Mouse (Mus musculus) cerebellum, adult 9-10 months (tissue): Measurements from ENCODE around the gene Fsd1.

ENCODE experiments used
- DNase-seq: peaks from one replicate; pipeline ENCODE4 v3.0.0; 2022

Gene Fsd1

DNA sequence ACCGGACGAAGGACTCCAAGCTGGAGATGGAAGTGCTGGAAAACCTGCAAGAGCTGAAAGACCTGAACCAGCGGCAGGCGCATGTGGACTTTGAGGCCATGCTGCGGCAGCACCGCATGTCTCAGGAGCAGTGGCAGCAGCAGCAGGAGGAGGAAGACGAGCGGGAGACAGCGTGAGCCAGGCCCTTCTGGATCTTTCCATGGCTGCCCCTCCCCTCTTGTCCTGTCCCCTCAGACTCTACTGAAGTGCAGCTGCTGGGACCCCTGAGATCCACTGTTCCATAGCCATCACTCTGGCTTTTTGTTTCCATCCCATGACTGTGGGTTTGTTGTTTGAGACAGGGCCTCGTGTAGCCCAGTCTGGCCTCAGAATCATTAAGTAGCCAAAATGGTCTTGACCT lies 21.8 kb upstream of the Fsd1 start:
- DNase-seq, result no peak

DNA sequence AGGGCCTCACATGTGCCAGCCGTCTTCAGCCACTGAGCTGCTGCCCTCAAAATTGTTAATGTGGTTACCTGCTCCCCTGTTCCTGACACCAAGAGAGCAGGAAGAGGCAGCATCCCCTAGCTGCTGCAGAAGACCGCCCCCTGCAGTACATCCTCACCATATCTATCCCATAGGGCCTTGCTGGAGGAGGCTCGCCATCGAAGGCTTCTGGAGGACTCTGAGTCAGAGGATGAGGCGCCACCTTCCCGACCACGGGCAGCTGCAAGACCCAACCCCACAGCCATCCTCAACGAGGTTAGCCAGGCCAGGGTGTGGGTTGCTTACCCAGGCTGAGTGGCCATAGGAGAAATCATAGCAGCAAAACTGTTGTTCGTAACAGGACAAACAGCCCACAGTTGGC lies 21.3 kb upstream of the Fsd1 start:
- DNase-seq, result no peak

DNA sequence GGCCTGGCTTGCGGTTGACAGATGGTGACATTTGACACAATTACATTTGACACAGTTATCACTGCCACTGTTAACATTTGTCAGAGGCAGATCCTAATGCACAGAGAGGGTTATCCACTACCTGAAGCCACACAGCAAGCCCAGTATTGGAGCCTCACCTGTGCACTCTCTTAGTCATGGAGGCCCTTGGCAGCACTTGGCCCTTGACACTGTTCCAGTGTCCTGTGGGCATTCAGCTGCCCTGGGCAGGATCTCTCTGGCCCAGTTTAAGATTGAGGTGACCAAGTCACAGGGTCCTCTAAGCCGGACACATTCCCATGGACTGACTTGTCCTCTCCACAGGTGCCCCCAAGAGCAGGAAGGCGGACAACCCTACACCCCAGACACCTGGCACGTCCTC lies 19.1 kb upstream of the Fsd1 start:
- DNase-seq, result no peak

DNA sequence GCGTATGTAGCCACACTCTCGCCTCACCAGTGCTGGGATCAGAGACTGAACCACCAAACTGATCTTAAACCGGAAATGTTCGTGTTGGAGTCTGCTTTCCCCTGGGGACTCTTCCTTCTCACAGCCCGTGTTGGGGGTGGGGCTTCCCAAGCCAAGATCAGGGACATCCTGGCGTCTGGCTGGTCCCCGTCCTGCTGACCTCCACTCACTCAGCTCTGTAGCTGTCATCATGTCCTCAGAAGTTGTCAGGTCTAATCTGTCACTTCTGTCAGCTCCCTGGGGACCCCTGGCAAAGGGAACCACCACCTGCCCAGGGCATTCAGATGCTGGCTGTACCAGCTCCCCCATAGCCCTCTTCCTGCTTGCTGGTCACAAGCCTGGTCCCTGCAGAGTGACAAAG lies 18.1 kb upstream of the Fsd1 start:
- no peak for DNase-seq

DNA sequence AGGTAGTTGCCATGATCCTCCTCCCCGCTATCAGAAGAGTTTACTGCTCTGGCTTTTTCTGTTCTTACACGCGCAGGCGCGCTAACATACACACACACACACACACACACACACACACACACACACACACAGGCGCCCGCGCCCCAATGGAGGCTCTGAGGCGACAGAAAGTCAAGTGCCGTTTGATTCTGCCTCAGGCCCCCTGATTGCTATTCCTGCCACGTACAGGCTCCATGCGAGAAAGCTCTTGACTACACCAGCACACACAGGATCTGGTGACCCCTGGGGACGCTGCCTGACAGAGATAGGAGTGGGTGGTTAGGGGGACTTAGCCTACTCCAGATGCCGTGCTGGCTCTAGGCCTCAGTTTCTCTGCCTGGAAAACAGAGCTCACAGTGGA lies 16.7 kb upstream of the Fsd1 start:
- no peak for DNase-seq

DNA sequence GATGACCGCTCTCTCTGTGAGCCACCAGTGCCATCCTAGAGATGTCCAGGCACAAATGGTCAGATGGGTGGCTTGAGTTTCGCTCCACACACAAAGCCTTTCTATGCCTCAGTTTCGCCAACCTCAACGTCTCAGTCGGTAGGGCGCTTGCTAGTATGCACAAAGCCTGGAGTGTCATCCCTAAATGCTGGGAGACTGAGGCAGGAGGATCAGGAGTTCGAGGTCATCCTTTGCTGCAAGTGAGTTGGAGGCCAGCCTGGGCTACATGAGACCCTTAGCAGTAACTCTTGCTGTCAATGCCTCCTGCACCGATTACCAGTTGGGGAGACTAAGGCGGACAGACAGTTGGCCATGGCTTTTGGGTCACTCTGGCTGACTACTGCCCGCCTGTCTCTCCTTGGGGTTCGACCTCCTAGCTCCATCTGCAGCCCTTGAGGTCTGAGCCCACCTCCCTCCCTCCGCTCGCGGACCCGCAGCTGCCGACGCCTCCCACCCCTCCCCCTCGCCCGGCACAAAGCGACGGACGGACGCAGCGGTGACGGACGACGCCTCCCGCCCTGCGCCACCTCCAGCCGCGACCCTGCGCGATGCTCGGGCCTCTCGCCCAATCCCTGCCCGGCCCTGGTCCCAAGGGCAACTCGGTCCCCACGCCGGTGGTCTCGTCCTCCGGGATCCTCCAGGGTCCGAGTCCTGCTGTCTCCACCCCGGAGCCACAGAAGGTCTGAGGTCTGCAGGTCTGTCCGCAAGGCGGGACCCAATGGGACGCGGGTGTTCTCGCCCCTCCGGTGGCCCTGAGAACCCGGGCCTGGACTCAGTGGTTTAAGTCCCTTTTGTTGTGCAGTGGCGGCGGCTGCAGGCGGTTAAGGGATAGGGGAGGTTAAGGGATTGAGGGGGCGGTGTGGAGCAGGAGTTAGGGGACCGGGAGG lies 16.1 kb upstream of the Fsd1 start, which contains the start of gene Shd:
Shd (plus strand) TSS at position 502 of the 926 bp plus-strand sequence.
- DNase-seq, result no peak

DNA sequence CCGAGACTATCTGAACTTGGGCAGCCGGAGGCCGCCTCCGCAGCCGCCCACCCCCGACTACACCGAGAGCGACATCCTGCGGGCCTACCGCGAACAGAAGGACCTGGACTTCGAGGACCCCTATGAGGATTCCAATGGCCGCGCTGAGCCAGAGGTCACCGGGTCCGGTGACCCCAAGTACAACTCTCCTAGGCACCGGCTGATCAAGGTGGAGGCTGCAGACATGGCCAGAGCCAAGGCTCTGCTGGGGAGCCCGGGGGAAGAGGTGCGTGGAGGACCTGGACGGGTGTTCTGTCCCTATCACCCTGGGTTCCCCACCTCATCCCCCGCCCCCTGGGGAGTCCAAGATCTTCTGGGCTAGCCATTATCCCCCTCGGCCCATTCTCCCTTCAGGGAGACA lies 14.9 kb upstream of the Fsd1 start:
- no peak for DNase-seq

DNA sequence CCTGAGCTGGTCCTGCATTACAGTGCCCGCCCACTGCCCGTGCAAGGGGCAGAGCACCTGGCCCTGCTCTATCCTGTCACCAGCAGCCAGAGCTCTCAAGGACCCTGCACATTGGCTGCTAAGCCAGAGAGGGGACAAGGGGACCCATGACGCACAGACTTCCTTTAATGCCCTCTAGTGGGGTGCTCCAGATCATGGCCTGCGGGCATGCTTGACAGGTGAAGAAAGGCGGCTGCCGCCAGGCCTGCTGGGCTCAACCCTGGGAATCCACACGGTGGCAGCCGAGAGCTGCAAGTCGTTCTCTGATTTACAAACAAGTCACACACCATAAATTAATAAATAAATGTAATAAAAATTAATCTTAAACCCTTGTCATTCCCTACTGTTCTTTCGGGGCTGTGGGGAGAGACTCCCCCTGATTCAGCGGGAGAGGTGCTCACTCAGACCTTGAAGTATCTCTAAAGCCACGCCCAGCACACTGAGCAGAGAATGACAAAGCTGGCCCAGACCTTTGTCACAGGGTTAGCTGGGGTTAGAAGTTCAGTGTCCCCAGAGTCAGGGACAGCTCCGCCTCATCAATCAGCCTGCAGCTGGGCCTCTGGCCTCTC lies 9.9 kb upstream of the Fsd1 start:
- peak; percentile 90 for DNase-seq

DNA sequence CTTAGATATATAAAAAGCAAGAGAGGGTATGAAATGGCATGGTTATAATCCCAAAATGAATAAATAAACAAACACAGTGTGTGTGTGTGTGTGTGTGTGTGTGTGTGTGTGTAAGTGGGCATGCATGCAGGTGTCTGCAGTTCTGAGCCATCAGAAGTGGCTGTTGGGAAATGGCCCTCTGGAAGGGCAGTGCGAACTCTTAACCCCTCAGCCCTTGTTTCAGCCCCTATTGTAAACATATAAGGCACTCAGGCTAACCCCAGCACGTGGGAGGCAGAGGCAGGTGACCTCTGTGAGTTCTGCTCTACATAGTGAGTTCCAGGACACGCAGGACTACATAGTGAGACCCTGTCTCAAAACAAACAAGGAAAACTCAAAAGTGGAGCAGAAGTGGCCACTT lies 9.0 kb upstream of the Fsd1 start:
- no peak for DNase-seq

DNA sequence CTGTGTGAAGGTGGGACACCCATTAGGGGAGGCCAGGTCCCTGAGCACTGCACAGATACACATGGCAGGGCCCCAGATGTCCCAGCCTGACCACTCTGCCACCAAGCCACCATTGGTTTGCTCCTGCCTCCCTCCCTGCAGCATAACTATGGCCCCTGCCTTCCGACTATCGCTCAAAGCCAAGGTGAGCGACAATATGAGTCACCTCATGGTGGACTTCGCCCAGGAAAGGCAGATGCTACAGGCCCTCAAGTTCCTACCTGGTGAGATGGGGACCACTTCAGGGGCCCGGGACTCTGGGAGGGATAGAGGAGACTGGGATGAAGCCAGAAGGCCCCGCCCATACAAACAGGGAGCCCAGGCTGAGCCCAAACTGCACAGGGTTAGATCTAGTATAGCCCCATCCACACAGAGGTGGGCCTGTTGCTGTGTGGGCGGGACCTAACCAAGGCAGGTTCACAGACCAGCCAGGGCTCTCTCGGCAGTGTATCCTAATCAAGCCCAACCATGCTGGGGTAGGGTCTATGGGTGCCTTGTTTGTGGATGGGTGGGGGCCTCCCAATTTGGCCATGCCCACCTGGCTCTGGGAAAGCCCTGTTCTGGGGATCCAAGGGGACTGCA lies 4.1 kb downstream of the Fsd1 start:
- DNase-seq, result no peak

DNA sequence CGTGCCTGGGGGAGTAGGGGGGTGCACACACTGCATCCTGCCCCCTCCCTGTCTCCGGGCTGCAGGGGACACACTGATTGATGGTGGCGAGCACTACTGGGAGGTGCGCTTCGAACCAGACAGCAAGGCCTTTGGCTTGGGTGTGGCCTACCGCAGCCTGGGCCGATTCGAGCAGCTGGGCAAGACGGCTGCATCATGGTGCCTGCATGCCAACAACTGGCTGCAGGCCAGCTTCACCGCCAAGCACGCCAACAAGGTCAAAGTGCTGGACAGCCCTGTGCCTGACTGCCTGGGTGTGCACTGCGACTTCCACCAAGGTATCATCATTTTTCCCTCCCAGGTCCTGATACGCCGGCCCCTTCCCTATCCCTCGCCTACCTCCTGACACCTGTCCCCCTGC lies 9.7 kb downstream of the Fsd1 start:
- no peak for DNase-seq

DNA sequence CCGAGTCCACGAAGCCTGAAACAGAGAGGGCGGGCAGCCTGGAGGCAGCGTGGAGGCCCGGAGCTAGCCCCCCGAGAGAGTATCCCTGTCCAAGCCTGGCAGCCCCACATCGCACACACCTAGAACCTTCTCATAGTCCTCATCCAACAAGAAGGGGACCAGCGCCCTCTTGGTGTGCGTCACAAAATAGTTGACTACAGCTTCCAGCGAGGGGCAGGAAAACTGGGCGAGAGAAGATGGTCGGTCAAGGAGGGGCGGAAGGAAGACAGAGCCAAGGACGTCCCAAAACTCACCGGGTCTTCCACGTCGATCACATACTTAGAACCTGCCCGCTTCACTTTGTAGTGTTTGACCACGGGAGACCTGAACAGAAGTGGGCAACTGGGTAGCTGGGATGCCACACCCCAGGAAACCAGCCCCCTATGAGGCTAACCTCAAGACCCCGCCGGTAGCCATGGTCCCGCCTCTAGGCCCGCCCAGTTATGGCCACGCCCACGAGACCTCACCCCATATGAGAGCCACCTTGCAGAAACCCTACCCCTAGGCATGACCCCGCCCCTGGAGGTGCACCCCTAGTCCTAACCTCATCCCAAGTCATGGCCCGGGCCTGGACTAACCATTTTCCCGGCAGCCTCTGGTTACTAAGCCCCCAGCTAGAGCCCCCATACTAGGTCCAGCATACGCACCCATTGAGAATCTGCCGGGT lies 13.6 kb downstream of the Fsd1 start:
- DNase-seq, result no peak

DNA sequence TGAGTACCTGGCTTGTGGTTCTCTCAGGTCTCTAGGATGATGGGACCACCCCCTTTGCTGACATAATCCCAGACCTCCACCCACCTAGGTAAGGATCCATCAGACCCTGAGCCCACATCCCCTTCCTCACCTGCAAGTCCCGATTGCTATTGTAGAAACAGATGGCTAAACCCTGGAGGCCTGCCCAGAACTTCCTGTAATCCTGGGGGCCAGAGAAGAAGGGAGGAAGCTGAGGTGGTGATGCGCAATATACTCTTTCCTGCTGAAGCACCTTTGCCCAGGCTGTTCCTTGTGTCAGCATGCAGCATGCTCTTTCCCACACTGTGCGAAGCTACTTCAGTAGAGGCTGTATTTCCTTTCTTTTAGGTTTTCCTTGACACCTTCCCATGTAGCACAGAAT lies 16.7 kb downstream of the Fsd1 start:
- DNase-seq, result peak; percentile 63

DNA sequence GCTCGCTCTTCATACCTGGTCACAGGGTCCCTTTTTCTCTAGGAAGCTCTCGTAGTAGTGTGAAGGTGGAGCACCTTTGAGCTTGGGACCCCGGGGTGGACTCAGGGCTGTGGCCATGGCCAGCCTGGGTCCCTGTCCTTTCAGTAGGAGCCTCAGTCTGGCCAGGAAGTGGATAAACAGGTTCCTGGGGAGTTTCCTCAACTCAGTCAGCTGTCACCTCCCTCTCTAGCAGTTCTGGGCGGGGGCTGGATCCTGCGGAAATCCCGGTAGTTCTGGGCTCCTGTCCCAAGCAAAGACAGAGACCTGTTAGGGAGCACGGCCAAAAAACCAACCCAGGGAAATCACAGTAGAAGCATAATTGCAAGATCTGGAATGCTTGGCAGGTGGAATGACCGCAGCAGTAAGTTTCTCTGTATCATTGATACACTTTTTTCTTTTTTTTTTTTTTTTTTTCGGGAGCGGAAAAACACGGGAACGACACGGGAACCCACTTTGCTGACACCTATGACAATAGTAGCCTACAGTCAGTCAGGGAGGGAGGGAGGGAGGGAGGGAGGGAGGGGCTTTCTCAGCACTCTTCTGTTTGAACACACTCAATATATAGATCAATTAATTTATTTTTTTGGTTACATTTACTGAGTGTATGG lies 19.2 kb downstream of the Fsd1 start, which contains the start of the genes Stap2 and Mpnd:
Stap2 (minus strand) TSS at position 170 of the 647 bp plus-strand sequence.
Mpnd (plus strand) TSS at position 297 of the 647 bp plus-strand sequence.
- peak; percentile 74 for DNase-seq

DNA sequence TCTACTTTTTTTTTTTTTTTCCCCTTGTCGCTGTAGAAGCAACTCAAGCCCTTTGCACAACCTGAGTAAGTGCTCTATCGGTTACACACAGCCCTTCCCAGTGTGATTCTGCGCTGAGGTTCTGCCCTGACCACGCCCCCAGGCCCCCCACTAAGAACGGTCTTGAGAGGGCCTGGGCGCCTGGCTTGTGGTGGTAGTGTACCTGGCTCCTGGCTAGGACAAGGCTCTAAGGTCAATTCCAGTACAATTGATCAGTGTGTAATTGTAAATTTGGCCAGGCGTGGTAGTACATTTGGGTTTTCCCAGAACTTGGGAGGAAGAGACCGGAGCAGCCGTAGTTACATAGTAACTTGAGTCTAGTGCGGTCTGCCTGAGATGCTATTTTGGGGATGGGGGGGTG lies 20.6 kb downstream of the Fsd1 start:
- peak; percentile 68 for DNase-seq

DNA sequence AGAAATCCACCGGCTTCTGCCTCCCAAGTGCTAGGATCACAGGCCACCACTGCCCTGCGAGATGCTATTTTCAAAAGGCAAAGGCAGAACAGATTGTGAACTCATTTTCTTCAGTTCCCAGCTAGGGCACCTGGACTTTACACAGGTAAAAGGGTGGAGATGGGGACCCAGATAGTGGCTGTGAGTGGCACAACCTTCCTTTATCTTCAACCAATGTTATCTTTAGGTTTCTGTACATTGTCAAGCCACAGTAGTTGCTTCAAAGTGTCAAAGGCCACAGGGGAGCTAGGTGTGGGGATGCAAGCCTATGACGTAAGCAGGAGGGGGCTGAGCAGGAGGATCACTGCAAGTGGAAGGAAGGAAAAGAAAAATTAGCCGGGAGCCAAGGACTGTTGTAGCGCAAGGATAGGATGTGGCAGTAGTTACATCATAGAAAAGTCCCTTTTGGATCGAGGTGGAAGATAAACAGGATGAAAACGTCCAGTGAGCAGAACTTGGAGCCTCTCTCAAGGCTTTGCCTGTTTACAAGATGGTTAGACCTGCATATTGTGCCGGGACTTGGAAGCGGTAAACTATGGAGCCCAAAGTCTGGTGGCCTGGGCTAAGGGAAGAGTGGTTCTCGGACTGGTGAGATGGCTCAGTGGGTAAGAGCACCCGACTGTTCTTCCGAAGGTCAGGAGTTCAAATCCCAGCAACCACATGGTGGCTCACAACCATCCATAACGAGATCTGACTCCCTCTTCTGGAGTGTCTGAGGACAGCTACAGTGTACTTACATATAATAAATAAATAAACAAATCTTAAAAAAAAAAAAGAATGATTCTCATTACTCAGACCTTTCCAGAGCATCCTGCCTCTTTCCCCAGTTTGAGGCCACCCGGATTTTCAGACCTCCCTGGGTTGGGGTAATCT lies 21.4 kb downstream of the Fsd1 start:
- peak; percentile 62 for DNase-seq

DNA sequence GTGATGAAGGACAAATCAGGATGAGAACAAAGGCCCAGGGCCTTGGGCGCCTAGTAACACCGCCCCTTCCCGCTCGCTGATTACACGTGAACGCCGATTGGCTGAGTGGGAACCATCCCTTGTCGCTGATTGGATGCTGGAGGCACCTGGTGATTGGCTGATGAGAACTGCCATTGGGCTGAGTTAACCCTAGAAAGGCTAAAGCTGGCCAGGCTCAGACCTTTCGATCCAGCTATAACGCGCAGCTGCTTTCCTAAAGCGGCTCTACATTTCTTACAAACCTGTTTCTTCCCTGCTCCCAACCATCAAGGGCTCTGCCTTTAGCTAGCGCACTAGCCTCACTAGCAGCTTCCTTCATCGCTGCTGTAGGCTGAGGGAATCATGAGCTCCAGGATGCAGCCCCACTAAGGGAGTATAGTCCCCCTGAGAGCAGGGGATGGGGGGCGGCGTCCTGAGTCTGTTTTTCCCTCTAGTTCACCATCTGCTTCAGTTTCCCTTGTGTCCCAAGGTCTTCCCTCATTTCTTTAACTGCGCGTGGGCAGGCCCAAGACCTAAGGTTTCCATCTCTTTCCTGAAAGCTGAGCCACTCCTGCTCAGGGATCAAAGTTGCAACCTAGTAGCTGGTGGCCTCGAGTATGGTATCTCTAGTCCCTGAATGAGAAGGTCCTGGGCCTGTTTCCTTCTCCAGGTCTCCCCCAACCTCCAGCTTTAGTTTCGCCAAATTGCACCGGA lies 22.2 kb downstream of the Fsd1 start:
- peak; percentile 95 for DNase-seq

DNA sequence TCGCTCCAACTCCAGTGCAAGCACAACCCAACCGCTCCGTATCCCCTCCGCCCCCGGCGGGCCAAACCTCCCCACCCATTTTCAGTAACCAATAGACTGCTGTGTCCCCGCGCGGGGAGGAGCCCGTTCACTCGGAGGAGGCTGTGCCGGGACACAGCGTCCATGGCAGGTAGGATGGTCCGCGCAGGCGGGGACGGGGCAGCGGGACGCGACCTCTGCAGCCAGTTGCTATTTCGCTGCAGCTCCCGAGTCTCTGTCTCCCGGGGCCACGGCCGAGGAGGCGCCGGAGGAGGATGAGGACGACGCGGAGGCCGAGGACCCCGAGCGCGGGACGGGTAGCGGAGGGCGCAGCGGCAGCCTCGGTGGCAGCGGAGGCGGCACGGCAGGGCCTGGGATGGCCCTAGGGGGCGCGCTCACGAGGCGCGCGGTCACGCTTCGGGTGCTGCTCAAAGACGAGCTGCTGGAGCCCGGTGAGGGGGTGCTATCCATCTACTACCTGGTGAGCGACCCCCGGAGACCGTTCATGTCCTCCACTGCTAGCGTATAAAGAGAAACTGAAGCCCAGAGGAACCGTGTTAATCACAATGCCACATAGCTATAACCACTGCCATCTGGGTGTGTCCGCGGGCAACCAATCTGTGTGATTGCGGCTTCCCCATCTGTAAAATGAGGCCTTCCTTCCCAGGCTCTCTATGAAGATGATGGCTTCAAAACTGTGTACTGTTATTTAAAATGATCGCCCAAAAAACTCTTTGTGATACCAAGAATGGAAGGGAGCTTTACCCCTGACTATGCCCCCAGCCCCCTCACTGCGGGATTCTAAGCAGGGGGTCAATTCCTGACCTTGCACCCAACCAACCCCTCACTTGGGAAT lies 23.0 kb downstream of the Fsd1 start:
- peak; percentile 93 for DNase-seq

DNA sequence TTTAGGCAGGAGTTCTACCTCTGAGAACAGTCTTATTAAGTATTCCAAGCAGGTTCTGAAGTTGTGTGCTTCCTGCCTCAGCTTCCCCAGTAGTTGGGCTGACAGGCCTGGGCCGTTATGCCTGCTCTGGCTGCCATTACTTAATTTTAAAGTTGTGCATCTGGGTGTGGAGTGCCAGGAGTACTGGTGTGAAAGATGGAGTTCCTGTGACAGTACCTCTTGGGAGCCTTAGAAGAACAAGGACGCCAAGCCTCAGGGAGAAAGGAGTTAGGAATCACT lies 23.6 kb downstream of the Fsd1 start:
- DNase-seq, result no peak

DNA sequence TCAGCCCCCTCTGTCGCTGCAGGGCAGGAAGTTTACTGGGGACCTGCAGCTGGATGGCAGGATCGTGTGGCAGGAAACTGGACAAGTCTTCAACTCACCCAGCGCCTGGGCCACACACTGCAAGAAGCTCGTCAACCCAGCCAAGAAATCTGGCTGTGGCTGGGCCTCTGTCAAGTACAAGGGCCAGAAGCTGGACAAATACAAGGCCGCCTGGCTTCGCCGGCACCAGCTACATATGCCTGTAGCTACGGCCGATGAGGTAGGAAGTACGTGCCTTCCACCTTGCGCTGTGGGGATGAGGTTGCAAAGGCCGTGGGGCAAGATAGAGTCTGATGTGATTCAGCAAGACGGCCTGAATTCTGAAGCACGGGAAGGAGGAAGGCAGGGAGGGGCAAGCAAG lies 23.9 kb downstream of the Fsd1 start:
- DNase-seq, result peak; percentile 61
